Mouse (Mus musculus) layer of hippocampus, postnatal 10 days (tissue): ENCODE measurements around the gene Grip1. TPM values are rescaled to one million over a fixed set of nuclear protein-coding genes. Genes with fewer than 3 reads are reported as not detected.

Experiments used
- DNase-seq, 2 experiments: peaks; one replicate each; pipeline ENCODE4 v3.0.0; 2021; ENCODE audit warnings: low spot score in 2 of 2
- total RNA-seq, 2 experiments: library from RNA; stranded (reverse); gene quantifications; 2 replicates each; pipeline ENCODE4 v1.2.3; 2021

The Grip1 gene
- total RNA-seq, 2 experiments from 2014 or later: 51.9 to 57.0 TPM

DNA sequence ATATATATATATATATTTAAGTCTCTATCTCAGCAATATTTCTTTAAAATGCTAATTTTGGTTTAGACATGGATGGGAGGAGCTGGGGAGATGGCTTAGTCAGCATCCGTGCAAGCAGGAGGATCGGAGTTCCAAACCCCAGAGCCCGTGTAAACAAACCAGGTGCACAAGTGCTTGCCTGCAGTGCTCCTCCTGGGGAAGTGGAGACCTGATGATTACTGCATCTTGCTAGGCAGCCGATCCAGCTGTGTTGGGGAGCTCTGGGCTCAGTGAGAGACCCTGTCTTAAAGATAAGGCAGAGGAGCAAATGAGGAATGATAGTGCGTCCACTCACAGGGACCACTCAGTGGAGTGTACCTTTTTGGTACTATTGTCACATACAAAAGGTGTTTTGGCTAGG lies 3.5 kb downstream of the Grip1 start:
- DNase-seq: no peak

DNA sequence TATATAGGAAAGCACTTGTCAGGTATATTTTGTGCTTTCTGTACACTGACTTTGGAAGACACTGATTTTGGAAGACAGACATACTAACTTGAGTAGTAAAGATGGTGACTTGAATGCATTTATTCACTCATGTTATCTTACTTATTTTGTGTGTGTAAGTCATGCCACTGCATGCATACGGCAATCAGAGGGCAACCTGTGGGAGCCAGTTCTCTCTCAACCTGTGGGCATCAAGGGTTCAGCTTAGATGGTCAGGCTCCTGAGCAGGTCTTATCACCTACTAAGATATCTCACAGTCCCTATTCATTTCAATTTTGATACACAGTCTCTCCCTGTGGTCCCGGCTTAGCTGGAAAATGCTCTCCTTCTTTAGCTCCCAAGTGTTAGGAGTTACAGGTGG lies 5.4 kb downstream of the Grip1 start:
- DNase-seq: no peak

DNA sequence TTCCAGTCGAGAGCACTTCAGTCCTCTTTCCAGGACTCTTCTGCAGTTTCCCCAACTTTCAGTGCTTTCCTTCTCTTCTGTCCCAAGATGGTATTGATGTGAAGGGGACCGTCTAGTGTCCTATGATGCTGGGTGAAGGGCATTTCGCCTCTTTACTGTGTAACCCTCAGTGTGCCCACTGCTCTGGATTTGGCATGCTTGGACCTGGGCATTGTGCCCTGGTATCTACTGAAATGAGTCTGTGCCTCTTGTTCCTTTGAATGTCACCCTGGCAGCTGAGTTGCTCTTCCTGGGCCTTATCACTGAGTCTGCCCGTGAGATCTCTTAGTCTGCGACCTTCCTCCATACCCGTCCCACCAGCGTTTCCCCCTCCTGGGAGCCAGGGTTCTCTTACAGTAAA lies 9.7 kb downstream of the Grip1 start:
- no peak for DNase-seq

DNA sequence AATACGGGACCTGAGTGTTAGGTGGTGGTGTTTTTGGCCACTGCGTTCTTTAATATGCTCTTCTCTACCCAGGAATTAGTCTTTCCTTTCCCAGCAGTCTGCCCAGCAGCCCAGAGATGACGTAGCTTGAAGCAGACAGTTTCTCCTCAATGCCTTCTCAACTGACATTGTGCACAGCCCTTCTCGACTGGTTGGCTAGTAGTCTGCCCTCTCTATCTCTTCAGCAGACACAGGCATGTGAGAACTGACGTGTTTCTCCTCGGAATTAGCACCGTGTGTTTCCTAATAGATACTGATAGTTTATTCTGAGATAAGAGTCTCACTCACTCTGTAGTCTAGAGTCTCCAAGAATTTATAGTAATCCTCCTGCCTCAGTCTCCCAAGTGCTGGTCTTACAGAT lies 10.2 kb downstream of the Grip1 start:
- DNase-seq: no peak

DNA sequence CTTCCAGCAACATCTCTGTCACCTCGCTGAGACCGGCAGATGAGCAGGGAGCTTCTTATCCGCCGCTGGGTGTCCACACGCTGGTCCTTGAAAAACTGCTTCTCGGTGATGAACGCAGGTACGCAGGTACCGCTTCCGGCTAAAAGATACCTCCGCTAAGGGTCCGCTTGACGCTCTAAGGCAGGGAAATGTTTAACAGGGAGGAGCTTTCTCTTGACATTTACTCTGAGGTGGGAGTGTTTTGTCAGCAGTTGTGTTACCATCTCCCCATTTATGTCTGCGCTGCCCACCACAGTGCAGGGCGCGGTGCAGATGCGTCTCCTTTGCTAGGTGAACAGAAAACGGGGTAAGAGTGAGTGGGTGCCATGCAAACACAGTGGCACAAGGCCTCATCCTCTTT lies 14.3 kb downstream of the Grip1 start:
- no peak for DNase-seq

DNA sequence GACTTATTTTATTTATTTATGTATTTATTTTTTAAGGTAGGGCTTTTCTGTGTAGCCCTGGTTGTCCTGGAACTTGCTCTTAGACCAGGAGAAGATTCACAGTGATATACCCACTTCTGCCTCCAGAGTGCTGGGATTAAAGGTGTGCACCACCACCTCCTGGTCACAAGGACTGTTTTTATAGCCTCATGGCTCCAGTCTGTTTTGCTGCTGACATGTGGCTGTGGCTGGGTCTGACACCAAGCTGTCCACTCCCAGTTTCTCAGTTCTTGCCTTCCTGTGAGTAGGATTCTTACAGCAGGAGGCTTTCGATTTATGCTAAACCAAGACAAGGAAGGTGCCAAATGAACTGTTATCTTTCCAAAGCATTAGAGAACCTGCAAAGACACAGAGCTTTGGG lies 16.5 kb downstream of the Grip1 start:
- DNase-seq: no peak

DNA sequence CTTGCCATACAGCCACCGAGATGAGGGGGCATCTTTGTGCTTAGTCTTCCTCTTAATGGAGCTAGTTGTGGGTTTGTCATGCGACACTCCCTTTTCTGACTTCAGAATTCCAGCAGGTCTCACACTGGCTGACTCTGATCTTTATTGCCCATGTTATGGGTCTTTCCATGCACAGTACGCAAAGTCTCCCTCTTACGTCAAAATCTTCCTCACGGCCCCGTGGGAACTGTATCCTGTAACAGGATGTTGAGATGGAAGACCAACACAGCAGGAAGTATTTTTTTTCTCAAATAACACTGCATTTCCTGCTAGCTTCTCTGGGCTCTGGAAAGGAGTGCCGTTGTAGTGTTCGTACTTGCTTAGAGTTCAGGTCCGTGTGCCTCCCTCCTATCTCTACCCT lies 21.5 kb downstream of the Grip1 start:
- DNase-seq: no peak

DNA sequence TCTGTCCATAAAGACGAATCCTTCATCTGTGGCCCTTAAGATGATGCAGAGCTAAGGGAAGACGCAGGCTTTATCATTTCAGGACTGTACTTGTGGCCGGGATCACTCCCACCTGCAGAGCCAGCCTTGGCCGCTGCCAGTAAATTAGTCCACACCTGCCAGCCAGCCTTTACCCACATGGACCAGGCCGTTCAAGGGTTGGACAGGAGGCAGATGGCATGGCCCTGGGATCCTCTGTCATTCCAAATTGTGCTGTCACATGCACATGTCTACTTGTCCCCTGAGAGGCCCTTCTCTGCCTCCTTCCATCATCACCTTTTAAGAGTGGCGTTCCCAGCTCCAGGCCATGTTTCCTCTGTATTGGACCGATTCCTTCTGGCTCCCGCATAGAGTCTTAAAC lies 24.0 kb downstream of the Grip1 start:
- DNase-seq: no peak

DNA sequence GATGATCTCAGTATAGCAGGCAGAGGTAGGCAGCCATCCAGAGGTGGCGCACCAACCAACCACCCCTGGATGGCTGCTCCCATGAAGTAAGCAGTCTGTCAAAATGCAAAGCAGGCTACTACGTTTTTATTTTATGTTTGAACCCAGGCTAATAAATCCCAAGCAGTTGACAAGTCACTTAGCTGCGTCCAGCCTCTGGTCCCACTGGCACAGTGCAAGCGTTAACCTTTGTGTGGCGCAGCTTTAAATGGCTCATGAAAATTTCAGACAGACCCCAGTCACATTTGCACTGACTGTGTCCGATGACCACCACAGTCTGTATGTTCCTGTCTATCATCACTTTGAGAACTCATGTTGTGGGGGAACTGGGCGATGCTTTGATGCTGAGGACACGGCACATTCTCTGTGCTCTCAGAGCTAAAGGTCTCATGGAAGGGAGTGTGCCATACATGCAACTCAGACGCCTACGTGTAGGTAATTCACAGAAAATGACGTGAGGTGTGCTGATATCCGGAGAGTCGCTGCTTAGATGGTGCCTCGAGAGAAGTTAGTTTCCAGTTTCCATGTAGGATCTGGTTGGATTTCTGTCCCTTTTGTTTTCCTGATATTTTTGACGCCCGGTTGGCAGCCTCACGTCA lies 29.6 kb downstream of the Grip1 start:
- DNase-seq: no peak

DNA sequence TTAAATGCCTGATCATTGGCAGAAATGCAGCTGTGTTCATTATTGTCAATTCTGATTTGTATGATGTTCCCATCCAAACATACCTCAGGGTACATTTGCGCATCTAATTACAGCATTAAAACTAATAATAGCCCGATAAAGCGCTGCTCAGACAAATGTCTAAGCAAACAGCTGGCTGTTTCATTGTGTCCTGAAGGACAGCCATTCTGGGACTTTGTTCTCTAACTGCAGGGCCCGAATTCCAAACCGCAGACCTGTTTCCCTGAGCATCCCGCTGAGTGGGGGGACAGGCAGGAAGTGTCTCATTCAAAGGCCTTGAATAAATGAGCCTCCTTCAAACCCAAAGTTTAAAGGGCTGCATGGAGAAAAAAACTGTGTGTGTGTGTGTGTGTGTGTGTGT lies 30.1 kb downstream of the Grip1 start:
- no peak for DNase-seq

DNA sequence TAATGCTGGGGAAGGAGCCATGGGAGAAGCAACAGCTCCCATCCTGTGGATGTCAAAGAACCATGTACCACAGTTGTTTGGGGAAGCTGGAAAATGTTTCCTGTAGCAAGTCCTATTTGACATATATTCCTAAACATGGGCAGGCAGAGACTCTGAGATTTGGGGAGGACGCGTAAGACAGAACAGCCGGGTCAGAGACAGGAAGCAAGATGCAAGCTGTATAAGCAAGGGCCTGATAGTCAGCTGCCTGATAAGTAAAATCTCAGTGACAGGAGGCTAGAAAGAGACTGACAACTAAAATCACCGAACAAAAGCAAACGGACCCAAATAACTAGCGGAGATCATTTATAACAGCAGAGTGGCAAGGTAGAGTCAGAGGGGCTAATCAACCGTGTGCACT lies 33.3 kb downstream of the Grip1 start:
- DNase-seq: no peak

DNA sequence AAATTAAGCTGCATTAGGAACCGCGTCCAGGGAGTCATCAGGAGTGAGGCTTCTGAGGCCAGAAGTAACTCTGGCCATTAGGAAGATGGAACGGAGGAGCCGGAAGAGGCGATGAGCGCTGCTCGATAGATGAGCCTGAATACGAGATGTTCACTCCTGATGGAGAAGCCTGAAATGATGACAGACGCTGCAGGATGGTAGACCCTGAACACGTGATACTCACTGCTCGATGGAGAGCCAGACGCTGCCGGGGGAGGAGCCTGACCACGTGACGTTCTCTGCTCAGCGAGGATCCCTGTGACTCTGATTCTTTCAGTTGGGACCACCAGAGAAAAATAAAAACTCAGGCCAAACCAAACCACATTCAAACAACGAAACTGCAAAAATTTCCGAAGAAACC lies 37.2 kb downstream of the Grip1 start:
- DNase-seq: no peak

DNA sequence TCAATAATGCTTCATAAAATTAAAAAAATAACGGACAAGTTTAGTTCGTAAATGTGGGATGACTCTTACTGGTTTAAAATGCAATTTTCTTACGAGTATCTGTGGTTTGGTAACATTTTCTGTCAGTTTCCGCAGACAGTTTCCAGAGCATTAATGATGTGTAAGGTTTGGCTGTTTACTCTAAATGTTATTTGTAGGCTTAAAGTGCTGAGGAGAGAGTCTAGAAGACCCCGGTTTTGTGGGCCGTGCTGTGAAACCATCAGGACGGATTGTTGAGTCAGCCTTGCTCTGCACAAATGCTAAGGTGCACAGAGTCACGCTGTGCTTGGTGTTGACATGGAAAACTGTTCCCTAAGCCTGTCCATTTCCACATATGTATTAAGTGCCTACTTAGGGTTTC lies 41.7 kb downstream of the Grip1 start:
- no peak for DNase-seq

DNA sequence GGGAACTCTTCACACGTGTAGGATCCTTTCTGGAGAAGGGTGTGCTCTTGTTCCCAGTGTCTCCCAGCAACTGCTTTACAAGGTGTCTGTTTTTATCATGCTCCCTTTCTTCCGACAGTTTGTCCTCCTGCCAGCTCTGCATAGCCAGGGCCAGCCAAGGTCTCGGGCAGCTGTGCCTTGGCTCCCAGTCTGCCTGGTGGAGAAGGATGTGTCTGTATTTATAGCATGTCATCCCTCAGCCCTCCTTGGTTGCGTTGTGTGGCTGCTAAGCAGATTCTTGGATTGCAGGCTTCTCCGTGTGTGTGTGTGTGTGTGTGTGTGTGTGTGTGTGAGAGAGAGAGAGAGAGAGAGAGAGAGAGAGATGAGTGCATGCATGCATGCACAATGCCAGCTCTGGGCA lies 42.6 kb downstream of the Grip1 start:
- DNase-seq: no peak

DNA sequence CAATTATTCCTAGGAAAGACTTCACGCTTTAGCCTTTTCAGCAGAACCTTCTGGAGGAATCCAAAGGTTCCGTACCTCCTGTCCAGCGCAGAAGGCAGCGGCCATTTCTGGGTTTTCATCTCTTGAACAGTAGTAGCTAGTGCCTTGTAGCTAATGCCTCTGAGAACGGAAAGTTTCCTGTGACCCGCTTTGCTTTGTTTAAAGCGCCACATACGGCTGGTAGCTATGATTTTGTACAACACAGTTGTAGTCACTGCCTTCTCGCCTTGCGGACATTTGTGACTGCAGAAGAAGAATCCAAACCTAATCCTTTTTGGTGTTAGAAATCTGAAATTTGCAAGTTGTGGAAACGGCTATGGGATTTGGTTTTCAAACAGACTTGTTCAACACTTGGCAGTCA lies 68.1 kb downstream of the Grip1 start:
- no peak for DNase-seq

DNA sequence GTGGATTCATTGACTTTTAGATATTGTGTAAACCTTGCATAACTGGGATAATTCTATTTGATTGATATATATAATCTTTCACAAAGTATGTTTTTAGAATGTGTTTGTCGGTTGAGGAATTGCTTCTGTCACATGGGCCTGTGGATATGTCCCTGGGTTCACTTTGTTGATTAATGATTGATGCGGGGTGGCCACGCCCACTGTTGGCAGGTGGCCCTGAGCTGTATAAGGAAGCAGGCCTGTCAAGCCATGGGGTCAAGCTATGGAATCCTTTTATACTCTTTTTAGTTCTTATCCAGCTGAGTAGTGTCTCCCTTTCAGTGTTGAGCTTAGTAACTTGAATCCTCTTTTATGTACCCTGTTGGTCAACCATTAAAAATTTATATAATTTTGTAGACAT lies 72.1 kb downstream of the Grip1 start:
- DNase-seq: no peak

DNA sequence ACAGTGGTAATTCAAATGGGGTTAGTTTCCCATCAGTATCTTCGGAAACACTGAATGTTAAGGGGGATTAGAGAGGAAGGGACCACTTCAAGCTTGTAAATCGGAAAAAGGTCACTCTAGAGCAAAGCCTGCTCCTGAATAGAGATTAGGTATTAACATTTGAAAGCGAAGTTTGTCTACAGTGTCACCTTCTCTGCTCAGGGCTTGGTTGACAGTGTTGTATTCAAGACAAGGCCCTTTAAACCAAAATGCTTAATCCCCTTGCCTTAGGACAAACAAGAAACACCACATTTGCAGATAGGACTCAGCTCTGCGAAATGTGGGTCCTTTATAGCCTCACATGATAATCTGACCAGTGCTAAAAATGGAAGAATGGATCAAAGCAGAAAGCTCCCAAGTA lies 81.2 kb downstream of the Grip1 start:
- DNase-seq: no peak

DNA sequence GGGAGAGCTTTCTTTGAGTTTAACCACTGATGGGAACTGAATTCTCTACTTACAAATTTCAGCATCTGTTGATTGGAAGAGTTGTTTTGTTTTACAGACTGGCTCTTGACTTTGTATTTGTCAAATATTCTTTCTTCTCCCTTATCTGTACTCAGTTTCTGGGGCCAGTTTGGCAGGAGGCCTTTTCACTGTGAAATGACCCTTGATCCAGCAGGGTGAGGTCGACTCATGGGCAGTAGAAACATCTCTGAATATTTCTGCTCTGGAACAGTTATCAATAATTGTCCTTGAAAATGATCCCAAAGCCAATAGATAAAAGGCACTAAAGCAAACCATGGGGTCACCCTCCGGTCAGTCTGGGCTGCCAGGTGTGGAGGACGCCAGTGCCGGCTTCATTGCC lies 88.0 kb downstream of the Grip1 start:
- no peak for DNase-seq

DNA sequence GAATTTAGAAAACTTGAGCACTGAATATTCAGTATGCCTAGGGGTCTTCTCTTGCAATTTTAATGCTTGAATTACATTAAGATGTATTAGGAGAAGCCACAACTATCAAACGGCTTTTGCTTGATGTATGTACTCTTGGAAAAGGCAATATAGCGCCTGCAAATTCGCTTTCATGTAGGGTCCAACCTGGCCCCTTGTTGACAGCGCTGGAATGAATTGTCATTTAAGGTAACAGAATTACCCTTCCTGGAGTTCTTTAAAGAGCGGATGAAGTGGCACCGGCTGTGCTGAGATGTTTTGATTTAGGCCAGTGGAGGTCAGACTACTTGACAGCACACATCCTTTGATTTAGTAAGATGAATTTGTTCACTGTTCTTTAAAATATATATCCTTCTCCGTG lies 90.1 kb downstream of the Grip1 start:
- no peak for DNase-seq

DNA sequence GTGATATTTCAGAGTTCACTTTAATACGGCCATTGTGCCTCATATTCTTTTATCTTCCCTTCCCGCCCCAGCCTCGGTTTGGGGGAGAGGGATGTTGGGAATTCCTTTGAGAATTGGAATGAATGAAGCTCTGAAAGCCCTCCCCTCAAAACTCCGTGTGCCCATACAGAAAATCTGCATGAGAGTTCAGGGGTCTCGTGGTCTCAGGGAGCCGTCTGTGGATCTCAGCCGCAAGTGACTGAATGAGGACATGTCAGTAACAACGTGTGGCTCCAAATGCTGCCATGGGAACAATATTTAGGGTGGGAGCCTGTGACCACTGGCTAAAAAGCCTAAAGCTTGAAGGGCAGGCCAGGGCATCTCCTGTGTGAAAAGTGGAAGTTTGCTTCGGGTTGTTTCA lies 91.1 kb downstream of the Grip1 start:
- DNase-seq: no peak

DNA sequence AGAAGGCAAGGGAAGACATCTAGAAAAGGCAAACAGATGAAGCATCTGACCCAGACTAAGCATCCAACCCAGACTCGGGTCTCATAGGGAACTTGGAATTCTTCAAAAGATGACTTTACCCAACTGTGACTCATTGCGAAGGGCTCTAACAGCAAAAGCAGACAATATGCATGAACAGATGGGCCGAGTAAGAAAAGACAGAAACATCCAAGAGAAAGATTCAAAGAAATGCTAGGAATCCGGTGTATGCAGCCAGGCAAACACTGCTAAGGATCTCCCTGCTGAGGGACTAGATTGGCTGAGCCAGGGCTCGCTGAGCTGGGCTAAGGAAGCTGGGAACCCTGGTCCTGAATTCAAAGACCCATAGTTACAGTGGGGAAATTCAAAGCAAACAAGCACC lies 94.2 kb downstream of the Grip1 start:
- DNase-seq: no peak

DNA sequence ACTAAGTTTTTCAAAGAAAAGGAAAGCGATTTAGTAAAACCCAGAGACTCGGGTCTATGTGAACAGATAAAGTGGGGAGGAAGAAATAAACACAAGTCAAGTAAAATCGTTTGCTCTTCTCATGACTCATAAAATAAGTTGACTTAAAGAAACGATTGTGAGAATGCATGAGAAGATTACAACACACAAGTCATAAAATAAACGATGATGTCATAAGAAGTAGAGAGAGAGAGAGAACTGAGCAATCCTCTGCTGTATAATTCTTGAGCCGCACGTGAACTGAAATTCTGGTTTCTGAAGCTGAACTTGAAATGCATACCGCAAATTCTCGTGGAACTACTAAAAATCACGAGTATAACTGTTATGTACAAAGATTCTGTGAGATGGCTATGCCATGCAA lies 95.1 kb downstream of the Grip1 start:
- no peak for DNase-seq

DNA sequence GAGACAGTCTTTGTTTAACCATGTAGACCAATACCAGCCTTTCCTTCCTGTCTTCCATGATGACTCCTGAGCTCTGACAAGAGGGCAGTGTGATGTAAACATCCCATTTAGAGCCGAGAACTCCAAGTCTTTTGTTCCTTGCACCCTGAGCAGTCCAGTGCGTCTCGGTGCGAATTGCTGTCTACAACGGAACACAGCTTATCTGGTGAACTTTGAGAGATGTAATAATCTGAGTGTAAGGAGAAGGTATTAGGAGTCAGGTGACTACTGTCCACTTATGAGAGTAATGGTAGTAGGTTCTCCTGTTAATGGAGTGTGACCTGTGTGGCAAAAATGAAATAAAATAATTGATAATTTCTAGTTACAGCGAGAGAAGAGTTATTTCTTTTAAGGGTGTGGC lies 97.0 kb downstream of the Grip1 start:
- no peak for DNase-seq

DNA sequence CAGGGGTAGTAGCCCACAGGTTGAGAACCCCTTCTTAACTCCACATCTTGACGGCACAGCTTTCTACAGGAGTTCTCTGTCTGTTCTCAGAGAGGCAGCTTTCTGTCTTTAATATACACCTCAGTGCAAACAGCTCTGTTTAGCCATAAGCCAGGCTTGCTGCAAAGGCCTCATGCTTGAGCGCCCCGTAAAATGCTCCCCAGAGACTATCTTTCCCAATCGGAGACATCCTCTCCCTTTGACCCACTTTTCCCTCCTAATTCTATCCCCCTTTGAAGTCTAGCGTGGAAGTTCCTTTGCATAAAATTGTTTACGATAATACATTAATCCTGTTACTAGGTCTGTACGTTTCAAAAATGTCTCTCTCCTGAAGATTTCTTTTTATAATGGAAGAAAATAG lies 102.7 kb downstream of the Grip1 start:
- DNase-seq: no peak
